Mouse (Mus musculus) hindbrain, embryonic 12.5 days (tissue): ENCODE results near the gene Fam185a. TPM values are rescaled to one million over a fixed set of nuclear protein-coding genes. Genes with fewer than 3 reads are reported as not detected.

ENCODE experiments used
- ATAC-seq: fragments of 200-750 bp; cut with Nextera tagmentation; 2 replicates; pipeline ENCODE4 v1.8.0; 2017; ENCODE audit warnings: moderate TSS enrichment; ENCODE audit not compliant: low FRiP score
- H3K27ac ChIP-seq: fragments of 300-500 bp; sonication (generic); 2 replicates; pipeline ENCODE4 v1.5.1; 2016; ENCODE audit warnings: mild to moderate bottlenecking
- H3K27me3 ChIP-seq: fragments of 300-500 bp; sonication (generic); 2 replicates; pipeline ENCODE4 v1.6.1; 2016; ENCODE audit warnings: mild to moderate bottlenecking
- H3K36me3 ChIP-seq: fragments of 300-500 bp; sonication (generic); 2 replicates; pipeline ENCODE4 v1.6.1; 2016; ENCODE audit warnings: mild to moderate bottlenecking
- H3K4me1 ChIP-seq: fragments of 300-500 bp; sonication (generic); 2 replicates; pipeline ENCODE4 v1.6.1; 2016
- H3K4me2 ChIP-seq: fragments of 300-500 bp; sonication (generic); replicated peaks from 2 replicates; pipeline ENCODE4 v1.6.1; 2016; ENCODE audit warnings: mild to moderate bottlenecking
- H3K4me3 ChIP-seq: fragments of 300-500 bp; sonication (generic); 2 replicates; pipeline ENCODE4 v1.5.1; 2016; ENCODE audit warnings: mild to moderate bottlenecking
- H3K9ac ChIP-seq: fragments of 300-500 bp; sonication (generic); 2 replicates; pipeline ENCODE4 v1.6.1; 2016; ENCODE audit warnings: mild to moderate bottlenecking, moderate library complexity
- H3K9me3 ChIP-seq: fragments of 300-500 bp; sonication (generic); replicated peaks from 2 replicates; pipeline ENCODE4 v1.6.1; 2016; ENCODE audit warnings: mild to moderate bottlenecking
- WGBS: fragments of 180-500 bp; shearing (Covaris S2); methylation state at CpG from one replicate; pipeline ENCODE4 v1.1.7; 2016; 5-methylcytosine and 5-hydroxymethylcytosine counted together
- polyA plus RNA-seq: library from polyadenylated mRNA; unstranded; fragments of >200 nt; fragmentation: Nextera tagmentation; extraction: Ambion mirVana; gene quantifications from 2 replicates; pipeline ENCODE4 v1.2.1, GENCODE M21; 2016

The Fam185a gene
- polyA plus RNA-seq, 1 experiment from 2014 or later: 5.4 TPM

GRCm38 (mm10) chr5:21486798-21487197, 62.0 kb downstream of the Fam185a start:
- no peak overlapping the region for H3K4me3 ChIP-seq
- no peak overlapping the region for H3K27ac ChIP-seq
- H3K27me3 ChIP-seq: no peaks in the 10 kb centered on the region
- peaks cover 10% of the 10 kb centered on the region; the same call in 1 of the 2 replicates for H3K4me1 ChIP-seq
- no peaks in the 10 kb centered on the region for H3K9me3 ChIP-seq
- no peak for ATAC-seq
- no peak overlapping the region for H3K4me2 ChIP-seq
- 78% methylated on average over 5 of the region's 5 CpGs for WGBS
- no peaks in the 10 kb centered on the region for H3K36me3 ChIP-seq
- no peak overlapping the region for H3K9ac ChIP-seq

- H3K27ac ChIP-seq: no peak overlapping the region
- no peaks in the 10 kb centered on the region for H3K9me3 ChIP-seq
- no peak overlapping the region for H3K4me3 ChIP-seq
- peaks cover 8% of the 10 kb centered on the region; the same call in 1 of the 2 replicates for H3K4me1 ChIP-seq
- WGBS: 87% methylated on average over 3 of the region's 3 CpGs
- ATAC-seq: no peak
- no peak overlapping the region for H3K4me2 ChIP-seq
- H3K27me3 ChIP-seq: no peaks in the 10 kb centered on the region
- no peak overlapping the region for H3K9ac ChIP-seq
- H3K36me3 ChIP-seq: no peaks in the 10 kb centered on the region
Measured at GRCm38 (mm10) chr5:21487306-21487705, 62.5 kb downstream of the Fam185a start.

GRCm38 (mm10) chr5:21487716-21488115, 63.0 kb downstream of the Fam185a start:
- H3K4me3 ChIP-seq: no peak overlapping the region
- no peak overlapping the region for H3K4me2 ChIP-seq
- no peak overlapping the region for H3K9ac ChIP-seq
- 86% methylated on average over 3 of the region's 3 CpGs for WGBS
- ATAC-seq: no peak
- H3K27ac ChIP-seq: no peak overlapping the region
- no peaks in the 10 kb centered on the region for H3K36me3 ChIP-seq
- H3K27me3 ChIP-seq: no peaks in the 10 kb centered on the region
- H3K4me1 ChIP-seq: peaks cover 6% of the 10 kb centered on the region; the same call in 1 of the 2 replicates
- H3K9me3 ChIP-seq: no peaks in the 10 kb centered on the region

- Histone ChIP-seq H3K36me3 (no peaks in the 10 kb centered on the region), H3K4me3 (no peak overlapping the region), H3K9me3 (no peaks in the 10 kb centered on the region), H3K4me1 (0 out of 2 replicates have a peak, but pooled peaks cover 6% of the 10 kb centered on the region), H3K4me2 (no peak overlapping the region), H3K27me3 (no peaks in the 10 kb centered on the region), H3K27ac (0 out of 2 replicates have a peak overlapping the region, but pooled peaks have one; percentile 24), H3K9ac (no peak overlapping the region)
- no peak for ATAC-seq
- WGBS: 84% methylated on average over 5 of the region's 5 CpGs
Measured at GRCm38 (mm10) chr5:21488506-21488905, 63.7 kb downstream of the Fam185a start.

GRCm38 (mm10) chr5:21489135-21489534, 64.4 kb downstream of the Fam185a start:
- Histone ChIP-seq H3K27me3 (no peaks in the 10 kb centered on the region), H3K36me3 (no peaks in the 10 kb centered on the region), H3K9ac (no peak overlapping the region), H3K27ac (peak overlapping the region; percentile 24; the same call in 1 of the 2 replicates), H3K9me3 (no peaks in the 10 kb centered on the region), H3K4me1 (0 out of 2 replicates have a peak, but pooled peaks cover 6% of the 10 kb centered on the region), H3K4me3 (no peak overlapping the region), H3K4me2 (no peak overlapping the region)
- 65% methylated on average over 4 of the region's 4 CpGs for WGBS
- no peak for ATAC-seq

DNA sequence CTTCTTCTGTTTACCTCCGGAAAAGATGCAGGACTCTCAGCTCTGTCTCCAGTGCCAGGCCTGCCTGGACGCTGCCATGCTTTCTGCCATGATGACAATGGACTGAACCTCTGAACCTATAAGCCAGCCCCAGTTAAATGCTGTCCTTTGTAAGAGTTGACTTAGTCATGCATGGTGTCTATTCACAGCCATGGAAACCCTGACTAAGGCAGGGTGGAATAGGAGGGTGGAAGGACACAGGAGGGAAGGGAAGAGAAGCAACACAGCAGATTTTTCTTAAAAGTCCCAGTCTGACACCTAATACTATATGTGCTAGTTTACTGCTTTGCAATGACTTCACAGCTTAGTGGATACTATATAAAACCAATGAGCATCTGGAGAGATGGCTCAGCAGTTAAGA, 66.7 kb downstream of the Fam185a start:
- 0 out of 2 replicates have a peak, but pooled peaks cover 6% of the 10 kb centered on the region for H3K4me1 ChIP-seq
- no peak overlapping the region for H3K4me2 ChIP-seq
- H3K27me3 ChIP-seq: no peaks in the 10 kb centered on the region
- no peaks in the 10 kb centered on the region for H3K36me3 ChIP-seq
- H3K9me3 ChIP-seq: no peaks in the 10 kb centered on the region
- no peak overlapping the region for H3K4me3 ChIP-seq
- peak; percentile 19; the same call in 1 of the 2 replicates for ATAC-seq
- no peak overlapping the region for H3K27ac ChIP-seq
- 43% methylated on average over 2 of the region's 2 CpGs for WGBS
- no peak overlapping the region for H3K9ac ChIP-seq

GRCm38 (mm10) chr5:21492213-21492612, 67.5 kb downstream of the Fam185a start:
- Histone ChIP-seq H3K4me3 (no peak overlapping the region), H3K27me3 (no peaks in the 10 kb centered on the region), H3K4me1 (peaks cover 6% of the 10 kb centered on the region; the same call in 1 of the 2 replicates), H3K4me2 (no peak overlapping the region), H3K9me3 (no peaks in the 10 kb centered on the region), H3K27ac (no peak overlapping the region), H3K36me3 (no peaks in the 10 kb centered on the region), H3K9ac (no peak overlapping the region)
- 79% methylated on average over 3 of the region's 3 CpGs for WGBS
- no peak for ATAC-seq

GRCm38 (mm10) chr5:21493294-21493999, 68.7 kb downstream of the Fam185a start:
- no peak overlapping the region for H3K4me2 ChIP-seq
- no peaks in the 10 kb centered on the region for H3K27me3 ChIP-seq
- H3K27ac ChIP-seq: no peak overlapping the region
- H3K4me3 ChIP-seq: no peak overlapping the region
- H3K36me3 ChIP-seq: no peaks in the 10 kb centered on the region
- ATAC-seq: no peak
- peaks cover 5% of the 10 kb centered on the region; the same call in 1 of the 2 replicates for H3K4me1 ChIP-seq
- 86% methylated on average over 8 of the region's 8 CpGs for WGBS
- no peak overlapping the region for H3K9ac ChIP-seq
- H3K9me3 ChIP-seq: no peaks in the 10 kb centered on the region

GRCm38 (mm10) chr5:21494781-21495180, 70.0 kb downstream of the Fam185a start:
- H3K4me3 ChIP-seq: no peak overlapping the region
- H3K4me2 ChIP-seq: no peak overlapping the region
- ATAC-seq: no peak
- H3K9ac ChIP-seq: no peak overlapping the region
- no peaks in the 10 kb centered on the region for H3K27me3 ChIP-seq
- WGBS: 63% methylated on average over 3 of the region's 3 CpGs
- peaks cover 2% of the 10 kb centered on the region; the same call in 1 of the 2 replicates for H3K4me1 ChIP-seq
- H3K36me3 ChIP-seq: no peaks in the 10 kb centered on the region
- H3K9me3 ChIP-seq: no peaks in the 10 kb centered on the region
- H3K27ac ChIP-seq: no peak overlapping the region

DNA sequence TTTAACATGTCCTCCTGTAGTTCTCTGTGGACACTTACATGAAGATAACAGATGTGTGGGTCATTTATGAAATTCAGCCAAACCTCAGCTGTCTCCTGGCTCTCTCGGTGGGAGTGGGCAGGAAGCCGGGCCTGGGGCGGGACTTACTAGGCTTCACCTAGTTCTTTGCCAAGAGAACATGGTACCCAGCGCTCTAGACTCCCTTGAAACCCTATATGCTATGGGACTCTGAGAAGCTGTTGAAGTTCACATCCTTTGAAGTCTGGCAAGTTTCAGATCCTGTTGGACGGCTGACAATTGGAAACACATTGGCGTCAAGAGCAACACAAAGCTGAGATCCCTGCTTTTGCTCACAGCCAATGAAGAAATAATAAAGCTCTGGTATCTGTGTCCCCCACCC, 71.6 kb downstream of the Fam185a start:
- no peaks in the 10 kb centered on the region for H3K27me3 ChIP-seq
- no peaks in the 10 kb centered on the region for H3K36me3 ChIP-seq
- no peaks in the 10 kb centered on the region for H3K9me3 ChIP-seq
- H3K4me3 ChIP-seq: no peak overlapping the region
- peaks cover 2% of the 10 kb centered on the region; the same call in 1 of the 2 replicates for H3K4me1 ChIP-seq
- no peak for ATAC-seq
- no peak overlapping the region for H3K27ac ChIP-seq
- H3K4me2 ChIP-seq: no peak overlapping the region
- H3K9ac ChIP-seq: no peak overlapping the region
- whole genome bisulfite sequencing: 79% methylated on average over 6 of the region's 6 CpGs

- no peaks in the 10 kb centered on the region for H3K36me3 ChIP-seq
- no peaks in the 10 kb centered on the region for H3K27me3 ChIP-seq
- no peak overlapping the region for H3K4me2 ChIP-seq
- no peaks in the 10 kb centered on the region for H3K9me3 ChIP-seq
- no peak for ATAC-seq
- 66% methylated on average over 3 of the region's 3 CpGs for WGBS
- no peak overlapping the region for H3K4me3 ChIP-seq
- H3K4me1 ChIP-seq: no peaks in the 10 kb centered on the region; the same call in 1 of the 2 replicates
- H3K27ac ChIP-seq: no peak overlapping the region
- no peak overlapping the region for H3K9ac ChIP-seq
Measured at GRCm38 (mm10) chr5:21496881-21497280, 72.1 kb downstream of the Fam185a start.

DNA sequence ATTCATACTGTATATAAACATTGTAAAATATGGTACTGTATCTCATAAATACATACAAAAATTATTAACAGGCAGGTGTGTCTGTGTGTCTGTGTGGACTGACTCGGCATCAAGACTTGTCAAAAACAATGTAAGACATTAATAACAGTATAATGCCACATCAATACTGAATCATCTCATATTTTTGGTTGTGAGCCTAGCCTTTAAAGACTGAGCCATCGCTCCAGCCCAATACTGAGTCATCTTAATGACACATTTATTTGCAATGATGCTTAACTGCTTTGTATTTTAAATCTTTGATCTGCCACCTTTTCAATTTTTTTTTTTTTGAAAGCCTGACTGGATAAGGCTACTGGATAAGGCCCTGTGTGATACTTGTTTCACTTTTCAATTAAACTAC, 73.7 kb downstream of the Fam185a start:
- H3K9ac ChIP-seq: no peak overlapping the region
- no peaks in the 10 kb centered on the region for H3K27me3 ChIP-seq
- no peak for ATAC-seq
- no peak overlapping the region for H3K4me3 ChIP-seq
- no peak overlapping the region for H3K27ac ChIP-seq
- H3K4me2 ChIP-seq: no peak overlapping the region
- H3K9me3 ChIP-seq: no peaks in the 10 kb centered on the region
- H3K36me3 ChIP-seq: no peaks in the 10 kb centered on the region
- no peaks in the 10 kb centered on the region; the same call in 1 of the 2 replicates for H3K4me1 ChIP-seq
- WGBS: 95% methylated on average over 2 of the region's 2 CpGs

DNA sequence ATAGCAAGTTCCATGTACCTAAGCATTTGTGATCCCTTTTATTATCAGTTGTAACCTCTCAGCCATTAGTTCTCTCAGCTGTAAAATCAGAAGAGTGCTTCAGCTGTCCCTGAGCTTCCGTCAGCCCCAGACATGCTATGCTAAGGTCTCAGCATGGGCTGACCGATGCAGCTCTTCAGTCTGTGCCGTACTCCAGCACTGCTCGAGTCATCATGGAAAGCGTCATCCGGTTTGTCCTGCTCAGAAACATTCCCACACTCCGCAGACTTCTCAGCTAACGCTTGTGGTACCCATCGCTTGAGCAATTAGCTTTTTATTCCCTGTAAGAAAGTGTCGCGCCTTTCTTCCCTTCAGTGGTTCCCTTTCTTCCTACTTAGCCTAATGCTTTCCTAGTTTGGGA, 74.2 kb downstream of the Fam185a start:
- no peaks in the 10 kb centered on the region for H3K36me3 ChIP-seq
- 82% methylated on average over 11 of the region's 11 CpGs for WGBS
- H3K27ac ChIP-seq: no peak overlapping the region
- H3K4me2 ChIP-seq: no peak overlapping the region
- H3K9ac ChIP-seq: no peak overlapping the region
- H3K4me3 ChIP-seq: no peak overlapping the region
- H3K4me1 ChIP-seq: no peaks in the 10 kb centered on the region; the same call in 1 of the 2 replicates
- H3K9me3 ChIP-seq: no peaks in the 10 kb centered on the region
- no peaks in the 10 kb centered on the region for H3K27me3 ChIP-seq
- no peak for ATAC-seq
